Mouse (Mus musculus): ENCODE measurements around the gene Armc9. TPM values are rescaled to one million over a fixed set of nuclear protein-coding genes. Genes with fewer than 3 reads are reported as not detected.

Armc9 gene
- total and polyA plus RNA-seq, 3 experiments, result 10.9 to 15.5 (median 15.1) TPM

DNA sequence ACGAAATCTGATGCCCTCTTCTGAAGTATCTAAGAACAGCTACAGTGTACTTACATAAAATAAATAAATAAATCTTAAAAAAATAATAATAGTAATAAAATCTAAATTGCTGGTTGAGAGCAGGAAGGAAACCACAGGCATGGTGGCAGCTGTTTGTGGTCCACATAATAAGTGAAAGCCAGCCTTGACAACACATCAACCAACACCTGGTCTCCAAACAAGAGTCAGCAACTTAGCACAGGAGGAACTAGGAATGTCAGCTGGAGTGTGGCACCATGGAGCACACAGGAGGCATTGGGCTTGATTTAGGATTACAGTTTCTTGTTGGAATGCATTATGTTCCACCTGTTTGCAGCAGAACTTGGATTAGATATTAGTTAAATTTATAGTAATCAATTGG lies 49.5 kb upstream of the Armc9 start:
- in situ Hi-C loops (cut with MboI; ENCODE audit: low pct_ligation_motif_present, low pct_unique_long_range_greater_than_20kb, low sequenced_read_pairs) (no loop called here), dilution Hi-C loops (cut with MboI; ENCODE audit: extremely low pct_ligation_motif_present, extremely low pct_unique_long_range_greater_than_20kb, low sequenced_read_pairs) (no loop called here)
- Histone ChIP-seq H3K27me3 (replicated peaks) (no peaks in the 10 kb centered on the region), H3K4me3 (replicated peaks in 1 of 3; ENCODE audit: low read depth in 2 of 3, low read length in 2 of 3, poor library complexity in 1 of 3) (no peak overlapping the region), H3K36me3 (replicated peaks in 1 of 2; ENCODE audit: control insufficient read depth in 1 of 2, insufficient read depth in 1 of 2, low read length in 1 of 2) (peaks cover 8 to 57% of the 10 kb centered on the region in 2 experiments), H3K4me2 (ENCODE audit: insufficient read depth, low read depth, poor library complexity, severe bottlenecking) (no peak overlapping the region), H3K9ac (ENCODE audit: insufficient read depth, low read depth) (no peak overlapping the region), H3K9me3 (replicated peaks; ENCODE audit: low read length) (no peaks in the 10 kb centered on the region), H3K4me1 (ENCODE audit: control insufficient read depth in 1 of 2, insufficient read depth in 2 of 2) (no peaks in the 10 kb centered on the region), H3K27ac (ENCODE audit: insufficient read depth, low read depth) (no peak overlapping the region), H3K79me2 (replicated peaks; ENCODE audit: control insufficient read depth, extremely low read depth, insufficient read depth, poor library complexity, severe bottlenecking) (no peaks in the 10 kb centered on the region)
- DNase-seq (ENCODE audit: extremely low read depth), result no peak
- TF ChIP-seq SIN3A (IDR thresholded peaks at IDR 0.05; ENCODE audit: low read length) (no peak), ZKSCAN1 (IDR thresholded peaks at IDR 0.05; ENCODE audit: borderline replicate concordance, low read depth, low read length) (no peak), JUND (conservative IDR thresholded peaks at IDR 0.05; ENCODE audit: low read depth, low read length) (no peak), SMC3 (IDR thresholded peaks at IDR 0.05; ENCODE audit: low read depth, low read length) (no peak), MXI1 (IDR thresholded peaks at IDR 0.05; ENCODE audit: low read depth, low read length) (no peak), RAD21 (IDR thresholded peaks at IDR 0.05; ENCODE audit: low read depth, low read length) (no peak), E2F4 (IDR thresholded peaks at IDR 0.05; ENCODE audit: insufficient replicate concordance, low read depth, low read length) (no peak), POLR2A (IDR thresholded peaks at IDR 0.05; ENCODE audit: low read depth, low read length) (no peak), BHLHE40 (IDR thresholded peaks at IDR 0.05; ENCODE audit: low read depth, low read length) (no peak), PAX5 (IDR thresholded peaks at IDR 0.05; ENCODE audit: low read length) (no peak), JUN (IDR thresholded peaks at IDR 0.05; ENCODE audit: insufficient read depth, low read depth, low read length) (no peak), UBTF (IDR thresholded peaks at IDR 0.05; ENCODE audit: low read depth, low read length) (no peak)

DNA sequence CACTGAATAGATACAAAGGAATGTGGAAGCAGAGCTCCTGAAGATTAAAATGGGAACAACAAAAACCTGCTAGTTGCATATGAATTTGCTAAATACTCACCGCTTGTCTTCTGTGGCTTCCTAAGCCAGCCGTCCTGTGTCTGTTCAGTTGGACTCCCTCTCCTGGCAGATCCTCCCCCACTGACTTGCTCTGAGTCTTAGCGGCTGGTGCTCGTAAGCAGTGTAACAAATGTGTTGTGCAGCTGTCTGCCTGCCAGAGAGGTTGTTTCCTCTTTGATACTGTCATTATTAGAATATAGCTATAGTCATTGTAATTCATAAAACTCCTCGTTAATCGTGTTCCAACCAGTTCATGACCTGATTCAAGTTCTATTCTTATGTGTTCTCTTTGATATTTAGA lies 42.8 kb upstream of the Armc9 start, which contains the start of gene Htr2b:
Htr2b (minus strand) TSS at position 192 of the 400 bp plus-strand sequence.
- TF ChIP-seq TCF12 (IDR thresholded peaks at IDR 0.05; ENCODE audit: low read depth, low read length) (no peak), PAX5 (IDR thresholded peaks at IDR 0.05; ENCODE audit: low read length) (no peak), E2F4 (IDR thresholded peaks at IDR 0.05; ENCODE audit: insufficient replicate concordance, low read depth, low read length) (no peak), EP300 (IDR thresholded peaks at IDR 0.05; ENCODE audit: low read length) (no peak)
- Histone ChIP-seq H3K9me3 (replicated peaks; ENCODE audit: low read length) (no peaks in the 10 kb centered on the region), H3K9ac (ENCODE audit: insufficient read depth, low read depth) (no peak within 1 kb of the TSS), H3K4me2 (ENCODE audit: insufficient read depth, low read depth, poor library complexity, severe bottlenecking) (no peak within 1 kb of the TSS), H3K27ac (ENCODE audit: insufficient read depth, low read depth) (no peak within 1 kb of the TSS), H3K79me2 (replicated peaks; ENCODE audit: control insufficient read depth, extremely low read depth, insufficient read depth, poor library complexity, severe bottlenecking) (no peaks in the 10 kb centered on the region), H3K27me3 (replicated peaks) (no peaks in the 10 kb centered on the region), H3K4me1 (ENCODE audit: control insufficient read depth in 1 of 2, insufficient read depth in 2 of 2) (no peaks in the 10 kb centered on the region; a peak in 1 of 4 replicates), H3K36me3 (replicated peaks in 1 of 2; ENCODE audit: control insufficient read depth in 1 of 2, insufficient read depth in 1 of 2, low read length in 1 of 2) (peaks cover 14 to 58% of the 10 kb centered on the region in 2 experiments), H3K4me3 (replicated peaks in 1 of 3; ENCODE audit: low read depth in 2 of 3, low read length in 2 of 3, poor library complexity in 1 of 3) (no peak within 1 kb of the TSS)
- in situ Hi-C loops (cut with MboI; ENCODE audit: low pct_ligation_motif_present, low pct_unique_long_range_greater_than_20kb, low sequenced_read_pairs) (no loop called here), dilution Hi-C loops (cut with MboI; ENCODE audit: extremely low pct_ligation_motif_present, extremely low pct_unique_long_range_greater_than_20kb, low sequenced_read_pairs) (no loop called here)
- DNase-seq (ENCODE audit: extremely low read depth), result no peak

DNA sequence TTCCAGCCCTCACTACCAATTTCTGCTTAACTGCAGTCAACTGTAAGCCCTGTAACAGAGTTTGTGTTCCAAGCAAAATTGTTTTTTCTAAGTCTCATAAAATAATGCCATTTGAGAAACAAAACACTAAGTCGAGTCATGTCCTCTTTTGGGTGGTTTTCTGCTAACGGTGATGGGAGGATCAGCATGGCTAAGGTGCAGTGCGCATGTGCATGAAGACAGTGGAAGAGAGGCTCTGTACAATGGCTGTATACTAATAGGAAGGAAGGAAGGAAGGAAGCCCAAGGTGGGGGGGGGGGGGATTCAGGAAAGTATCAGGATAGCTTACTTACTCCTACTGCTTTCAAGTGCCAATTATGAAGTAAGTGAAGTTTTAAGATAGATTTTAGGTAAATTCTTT lies 40.4 kb upstream of the Armc9 start:
- H3K4me1 ChIP-seq (ENCODE audit: control insufficient read depth in 1 of 2, insufficient read depth in 2 of 2), result no peaks in the 10 kb centered on the region; a peak in 1 of 4 replicates
- H3K27me3 ChIP-seq (replicated peaks), result no peaks in the 10 kb centered on the region
- no peak overlapping the region for H3K4me3 ChIP-seq (replicated peaks in 1 of 3; ENCODE audit: low read depth in 2 of 3, low read length in 2 of 3, poor library complexity in 1 of 3)
- H3K9me3 ChIP-seq (replicated peaks; ENCODE audit: low read length), result no peaks in the 10 kb centered on the region
- no peak for DNase-seq (ENCODE audit: extremely low read depth)
- peaks cover 31 to 70% of the 10 kb centered on the region in 2 experiments for H3K36me3 ChIP-seq (replicated peaks in 1 of 2; ENCODE audit: control insufficient read depth in 1 of 2, insufficient read depth in 1 of 2, low read length in 1 of 2)
- no peak overlapping the region for H3K4me2 ChIP-seq (ENCODE audit: insufficient read depth, low read depth, poor library complexity, severe bottlenecking)
- no peaks in the 10 kb centered on the region for H3K79me2 ChIP-seq (replicated peaks; ENCODE audit: control insufficient read depth, extremely low read depth, insufficient read depth, poor library complexity, severe bottlenecking)
- dilution Hi-C loops (cut with MboI; ENCODE audit: extremely low pct_ligation_motif_present, extremely low pct_unique_long_range_greater_than_20kb, low sequenced_read_pairs), result no loop called here
- H3K27ac ChIP-seq (ENCODE audit: insufficient read depth, low read depth), result no peak overlapping the region
- no peak for TF ChIP-seq MAX (IDR thresholded peaks at IDR 0.05; ENCODE audit: low read length)
- no peak for TF ChIP-seq ELF1 (IDR thresholded peaks at IDR 0.05; ENCODE audit: low read depth, low read length)
- no peak for TF ChIP-seq POLR2A (IDR thresholded peaks at IDR 0.05; ENCODE audit: low read depth, low read length)
- no peak for TF ChIP-seq CHD2 (IDR thresholded peaks at IDR 0.05; ENCODE audit: low read length)
- no peak for TF ChIP-seq MXI1 (IDR thresholded peaks at IDR 0.05; ENCODE audit: low read depth, low read length)
- no peak for TF ChIP-seq MYC (IDR thresholded peaks at IDR 0.05; ENCODE audit: low read depth, low read length)
- TF ChIP-seq MEF2A (IDR thresholded peaks at IDR 0.05; ENCODE audit: borderline replicate concordance, low read depth, low read length), result no peak
- no peak for TF ChIP-seq PAX5 (IDR thresholded peaks at IDR 0.05; ENCODE audit: low read length)
- TF ChIP-seq SMC3 (IDR thresholded peaks at IDR 0.05; ENCODE audit: low read depth, low read length), result no peak
- TF ChIP-seq SIN3A (IDR thresholded peaks at IDR 0.05; ENCODE audit: low read length), result no peak
- H3K9ac ChIP-seq (ENCODE audit: insufficient read depth, low read depth), result no peak overlapping the region
- in situ Hi-C loops (cut with MboI; ENCODE audit: low pct_ligation_motif_present, low pct_unique_long_range_greater_than_20kb, low sequenced_read_pairs), result no loop called here

All from CH12.LX (cell line).